Mouse (Mus musculus): ENCODE data around the gene Hdac11. TPM values are rescaled to one million over a fixed set of nuclear protein-coding genes. Genes with fewer than 3 reads are reported as not detected.

Gene Hdac11
- polyA plus RNA-seq, 1 experiment from 2014 or later = 8.7 TPM

- WGBS = 46% methylated on average over 6 of the region's 6 CpGs
- H3K9ac ChIP-seq = no peak overlapping the region
Observed at GRCm38 (mm10) chr6:91186934-91187333, 30.5 kb downstream of the Hdac11 start.

GRCm38 (mm10) chr6:91187871-91188270, 31.4 kb downstream of the Hdac11 start:
- no peaks in the 10 kb centered on the region for H3K36me3 ChIP-seq
- H3K9me3 ChIP-seq (replicated peaks) = no peaks in the 10 kb centered on the region
- H3K4me1 ChIP-seq (replicated peaks) = peaks cover 26% of the 10 kb centered on the region
- no peak overlapping the region for H3K27ac ChIP-seq
- H3K4me2 ChIP-seq = no peak overlapping the region
- H3K9ac ChIP-seq = no peak overlapping the region
- no peak for ATAC-seq (replicated peaks; ENCODE audit: insufficient number of reproducible peaks, insufficient read depth, low FRiP score, low read depth)
- no peak overlapping the region for H3K4me3 ChIP-seq
- peaks cover 14% of the 10 kb centered on the region; the same call in 1 of the 2 replicates for H3K27me3 ChIP-seq
- 45% methylated on average over 3 of the region's 3 CpGs for WGBS

More at GRCm38 (mm10) chr6:91186934-91187333, 30.5 kb downstream of the Hdac11 start:
- H3K4me2 ChIP-seq = no peak overlapping the region
- ATAC-seq (replicated peaks; ENCODE audit: insufficient number of reproducible peaks, insufficient read depth, low FRiP score, low read depth) = no peak
- peaks cover 36% of the 10 kb centered on the region for H3K4me1 ChIP-seq (replicated peaks)
- H3K9me3 ChIP-seq (replicated peaks) = no peaks in the 10 kb centered on the region
- no peaks in the 10 kb centered on the region for H3K36me3 ChIP-seq
- no peak overlapping the region for H3K4me3 ChIP-seq
- H3K27me3 ChIP-seq = peaks cover 14% of the 10 kb centered on the region; the same call in 1 of the 2 replicates
- no peak overlapping the region for H3K27ac ChIP-seq

GRCm38 (mm10) chr6:91189971-91190370, 33.5 kb downstream of the Hdac11 start:
- Histone ChIP-seq H3K4me2 (no peak overlapping the region), H3K4me3 (no peak overlapping the region), H3K27ac (no peak overlapping the region), H3K27me3 (0 out of 2 replicates have a peak, but pooled peaks cover 10% of the 10 kb centered on the region), H3K9me3 (replicated peaks) (no peaks in the 10 kb centered on the region), H3K36me3 (no peaks in the 10 kb centered on the region), H3K4me1 (replicated peaks) (peaks cover 14% of the 10 kb centered on the region), H3K9ac (no peak overlapping the region)
- WGBS = 88% methylated on average over 6 of the region's 6 CpGs
- no peak for ATAC-seq (replicated peaks; ENCODE audit: insufficient number of reproducible peaks, insufficient read depth, low FRiP score, low read depth)

- Histone ChIP-seq H3K4me3 (no peak overlapping the region), H3K9me3 (replicated peaks) (no peaks in the 10 kb centered on the region), H3K4me2 (no peak overlapping the region), H3K4me1 (replicated peaks) (peaks cover 20% of the 10 kb centered on the region), H3K27ac (no peak overlapping the region), H3K27me3 (0 out of 2 replicates have a peak, but pooled peaks cover 9% of the 10 kb centered on the region), H3K36me3 (no peaks in the 10 kb centered on the region), H3K9ac (no peak overlapping the region)
- no peak for ATAC-seq (replicated peaks; ENCODE audit: insufficient number of reproducible peaks, insufficient read depth, low FRiP score, low read depth)
- WGBS = 42% methylated on average over 2 of the region's 2 CpGs
Observed at GRCm38 (mm10) chr6:91191465-91191864, 35.0 kb downstream of the Hdac11 start.

GRCm38 (mm10) chr6:91192421-91192820, 36.0 kb downstream of the Hdac11 start:
- Histone ChIP-seq H3K36me3 (no peaks in the 10 kb centered on the region), H3K27ac (no peak overlapping the region), H3K9ac (no peak overlapping the region), H3K27me3 (peaks cover 11% of the 10 kb centered on the region; the same call in 1 of the 2 replicates), H3K4me3 (no peak overlapping the region), H3K9me3 (replicated peaks) (no peaks in the 10 kb centered on the region), H3K4me1 (replicated peaks) (peaks cover 13% of the 10 kb centered on the region), H3K4me2 (no peak overlapping the region)
- ATAC-seq (replicated peaks; ENCODE audit: insufficient number of reproducible peaks, insufficient read depth, low FRiP score, low read depth) = no peak
- WGBS = 61% methylated on average over 3 of the region's 3 CpGs

GRCm38 (mm10) chr6:91192851-91193545, 36.5 kb downstream of the Hdac11 start:
- 56% methylated on average over 1 of the region's 1 CpGs for WGBS
- Histone ChIP-seq H3K27me3 (peaks cover 11% of the 10 kb centered on the region; the same call in 1 of the 2 replicates), H3K4me3 (no peak overlapping the region), H3K4me2 (no peak overlapping the region), H3K4me1 (replicated peaks) (peaks cover 7% of the 10 kb centered on the region), H3K9me3 (replicated peaks) (no peaks in the 10 kb centered on the region), H3K27ac (no peak overlapping the region), H3K9ac (no peak overlapping the region), H3K36me3 (no peaks in the 10 kb centered on the region)
- no peak for ATAC-seq (replicated peaks; ENCODE audit: insufficient number of reproducible peaks, insufficient read depth, low FRiP score, low read depth)

- no peaks in the 10 kb centered on the region for H3K9me3 ChIP-seq (replicated peaks)
- peaks cover 33% of the 10 kb centered on the region for H3K4me1 ChIP-seq (replicated peaks)
- H3K36me3 ChIP-seq = no peaks in the 10 kb centered on the region
- no peak overlapping the region for H3K9ac ChIP-seq
- H3K27ac ChIP-seq = no peak overlapping the region
- no peak for ATAC-seq (replicated peaks; ENCODE audit: insufficient number of reproducible peaks, insufficient read depth, low FRiP score, low read depth)
- WGBS = 70% methylated on average over 2 of the region's 2 CpGs
- no peak overlapping the region for H3K4me3 ChIP-seq
- H3K4me2 ChIP-seq = no peak overlapping the region
- peaks cover 22% of the 10 kb centered on the region for H3K27me3 ChIP-seq
Observed at GRCm38 (mm10) chr6:91198456-91198855, 42.0 kb downstream of the Hdac11 start.

- peaks cover 22% of the 10 kb centered on the region for H3K27me3 ChIP-seq
- WGBS = 31% methylated on average over 8 of the region's 8 CpGs
- H3K4me1 ChIP-seq (replicated peaks) = peaks cover 41% of the 10 kb centered on the region
- H3K4me3 ChIP-seq = no peak overlapping the region
- no peaks in the 10 kb centered on the region for H3K36me3 ChIP-seq
- H3K9ac ChIP-seq = no peak overlapping the region
- H3K4me2 ChIP-seq = no peak overlapping the region
- ATAC-seq (replicated peaks; ENCODE audit: insufficient number of reproducible peaks, insufficient read depth, low FRiP score, low read depth) = peak; percentile 63; the same call in 1 of the 2 replicates
- peak overlapping the region; percentile 59 for H3K27ac ChIP-seq
- H3K9me3 ChIP-seq (replicated peaks) = no peaks in the 10 kb centered on the region
Observed at GRCm38 (mm10) chr6:91200429-91201188, 44.1 kb downstream of the Hdac11 start.

GRCm38 (mm10) chr6:91201881-91202341, 45.4 kb downstream of the Hdac11 start:
- Histone ChIP-seq H3K36me3 (no peaks in the 10 kb centered on the region), H3K9ac (no peak overlapping the region), H3K9me3 (replicated peaks) (no peaks in the 10 kb centered on the region), H3K27ac (peak overlapping the region; percentile 59), H3K27me3 (peaks cover 18% of the 10 kb centered on the region), H3K4me3 (no peak overlapping the region), H3K4me2 (no peak overlapping the region), H3K4me1 (replicated peaks) (peaks cover 42% of the 10 kb centered on the region)
- WGBS = 53% methylated on average over 8 of the region's 8 CpGs
- ATAC-seq (replicated peaks; ENCODE audit: insufficient number of reproducible peaks, insufficient read depth, low FRiP score, low read depth) = no peak

GRCm38 (mm10) chr6:91202571-91202970, 46.1 kb downstream of the Hdac11 start:
- peaks cover 16% of the 10 kb centered on the region for H3K27me3 ChIP-seq
- ATAC-seq (replicated peaks; ENCODE audit: insufficient number of reproducible peaks, insufficient read depth, low FRiP score, low read depth) = no peak
- no peak overlapping the region for H3K4me3 ChIP-seq
- H3K4me1 ChIP-seq (replicated peaks) = peaks cover 44% of the 10 kb centered on the region
- no peaks in the 10 kb centered on the region for H3K9me3 ChIP-seq (replicated peaks)
- no peak overlapping the region for H3K4me2 ChIP-seq
- H3K9ac ChIP-seq = no peak overlapping the region
- no peak overlapping the region for H3K27ac ChIP-seq
- 68% methylated on average over 4 of the region's 4 CpGs for WGBS
- no peaks in the 10 kb centered on the region for H3K36me3 ChIP-seq

- Histone ChIP-seq H3K9ac (no peak overlapping the region), H3K4me1 (replicated peaks) (peaks cover 64% of the 10 kb centered on the region), H3K27ac (no peak overlapping the region), H3K36me3 (no peaks in the 10 kb centered on the region), H3K4me3 (no peak overlapping the region), H3K4me2 (no peak overlapping the region), H3K9me3 (replicated peaks) (no peaks in the 10 kb centered on the region), H3K27me3 (no peaks in the 10 kb centered on the region)
- WGBS = 46% methylated on average over 3 of the region's 3 CpGs
- no peak for ATAC-seq (replicated peaks; ENCODE audit: insufficient number of reproducible peaks, insufficient read depth, low FRiP score, low read depth)
Observed at GRCm38 (mm10) chr6:91205346-91205745, 48.9 kb downstream of the Hdac11 start.
